Mouse (Mus musculus) layer of hippocampus, postnatal 25 days (tissue): ENCODE measurements at regions not wholly inside any gene's neighbourhood (a gene's known extent, or its start where the extent isn't known, plus 50 kb on each side); places are given as distances from the start of the nearest gene placed in this dataset.

Source experiments
- DNase-seq, 2 experiments: peaks; one replicate each; pipeline ENCODE4 v3.0.0; 2022; ENCODE audit warnings: mixed read lengths in 2 of 2, low spot score in 1 of 2; ENCODE audit errors: extremely low spot score in 1 of 2

GRCm38 (mm10) chr16:39650616-39651015 lies 333.5 kb upstream of the Lsamp start:
- no peak for DNase-seq

- DNase-seq = no peak
Measured at GRCm38 (mm10) chr16:39667905-39668304, 316.3 kb upstream of the Lsamp start.

GRCm38 (mm10) chr16:39672096-39672985 lies 311.8 kb upstream of the Lsamp start:
- DNase-seq = no peak

GRCm38 (mm10) chr16:39675775-39676174 lies 308.4 kb upstream of the Lsamp start:
- DNase-seq = no peak

- DNase-seq = no peak
Measured at GRCm38 (mm10) chr16:39678285-39678684, 305.9 kb upstream of the Lsamp start.

- peak in 1 of 2 experiments; percentile 6 for DNase-seq
Measured at GRCm38 (mm10) chr16:39693061-39693460, 291.1 kb upstream of the Lsamp start.

GRCm38 (mm10) chr16:39695855-39696254 lies 288.3 kb upstream of the Lsamp start:
- no peak for DNase-seq

GRCm38 (mm10) chr16:39699201-39699600 lies 285.0 kb upstream of the Lsamp start:
- DNase-seq = no peak

GRCm38 (mm10) chr16:39706131-39706530 lies 278.0 kb upstream of the Lsamp start:
- no peak for DNase-seq

GRCm38 (mm10) chr16:39709387-39710039 lies 274.6 kb upstream of the Lsamp start:
- DNase-seq = no peak

GRCm38 (mm10) chr16:39727586-39727985 lies 256.6 kb upstream of the Lsamp start:
- no peak for DNase-seq

GRCm38 (mm10) chr16:39746041-39746736 lies 238.0 kb upstream of the Lsamp start:
- DNase-seq = no peak

GRCm38 (mm10) chr16:39751748-39752147 lies 232.4 kb upstream of the Lsamp start:
- no peak for DNase-seq

GRCm38 (mm10) chr16:39801063-39801462 lies 183.1 kb upstream of the Lsamp start:
- no peak for DNase-seq

- DNase-seq = no peak
Measured at GRCm38 (mm10) chr16:39820131-39820530, 164.0 kb upstream of the Lsamp start.

- no peak for DNase-seq
Measured at GRCm38 (mm10) chr16:39834241-39834640, 149.9 kb upstream of the Lsamp start.

GRCm38 (mm10) chr16:39881525-39881924 lies 102.6 kb upstream of the Lsamp start:
- no peak for DNase-seq

- DNase-seq = no peak
Measured at GRCm38 (mm10) chr16:39887944-39888343, 96.2 kb upstream of the Lsamp start.
